Mouse (Mus musculus) frontal cortex, postnatal 25 days (tissue): ENCODE results near the gene Eif4g1.

ENCODE experiments used
- DNase-seq, 2 experiments: peaks; one replicate each; pipeline ENCODE4 v3.0.0; 2022; ENCODE audit warnings: low spot score in 2 of 2

Gene Eif4g1

GRCm38 (mm10) chr16:20725750-20726149 lies 57.6 kb downstream of the Eif4g1 start:
- no peak for DNase-seq

DNA sequence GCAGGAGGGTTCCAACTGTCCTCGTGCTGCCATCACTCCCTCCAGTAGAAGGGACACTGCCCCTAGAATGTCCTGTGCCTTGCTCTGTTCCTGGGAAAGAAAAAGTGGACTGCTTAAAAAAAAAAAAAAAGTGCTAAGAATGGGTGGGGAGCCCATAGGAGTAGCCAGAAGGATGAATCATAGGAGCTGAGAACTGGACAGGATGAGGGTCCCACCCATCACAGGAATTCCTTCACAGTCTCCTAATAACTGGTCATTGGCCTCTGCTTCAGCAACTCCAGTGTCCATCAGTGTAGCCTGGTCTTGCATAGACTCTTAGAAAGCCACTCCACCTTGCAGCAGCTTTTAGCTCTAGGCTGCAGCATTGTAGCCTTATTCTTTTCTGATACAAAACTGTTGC lies 58.3 kb downstream of the Eif4g1 start:
- DNase-seq, result no peak

GRCm38 (mm10) chr16:20730293-20730711 lies 62.2 kb downstream of the Eif4g1 start:
- no peak for DNase-seq

GRCm38 (mm10) chr16:20731688-20732087 lies 63.6 kb downstream of the Eif4g1 start:
- DNase-seq, result no peak

DNA sequence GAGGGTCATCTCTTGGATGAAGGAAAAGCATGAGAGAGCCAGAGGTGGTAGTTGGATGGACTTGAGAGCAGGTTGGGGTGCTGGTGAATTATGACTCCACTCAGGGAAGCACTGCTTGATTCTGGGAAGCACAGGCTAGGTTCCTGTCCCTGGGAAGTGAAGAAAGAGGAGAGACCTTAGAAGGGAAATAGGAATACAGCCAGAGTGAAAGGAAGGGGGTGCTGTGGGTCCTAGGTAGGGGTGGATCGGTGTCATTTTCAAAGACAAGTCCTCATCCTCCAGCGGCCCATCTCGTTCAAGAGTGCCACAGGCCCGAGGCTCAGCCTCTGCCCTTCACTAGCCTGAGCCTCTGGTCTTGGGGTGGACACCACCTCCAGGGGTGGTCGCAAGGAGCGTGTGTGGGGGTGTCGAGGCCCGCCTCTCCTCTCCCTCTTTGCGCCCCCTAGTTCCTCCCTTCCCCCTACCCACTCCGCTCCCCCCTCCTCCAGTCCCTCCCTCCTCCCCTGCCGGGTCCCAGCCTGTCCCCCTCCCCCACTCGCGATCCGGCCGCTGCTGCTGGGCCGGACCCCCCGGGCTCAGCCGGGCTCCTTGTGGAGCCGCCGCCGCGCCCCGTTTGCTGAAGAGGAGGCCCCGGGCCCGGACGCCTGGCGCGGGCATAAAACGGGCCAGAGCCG lies 64.3 kb downstream of the Eif4g1 start:
- no peak for DNase-seq

GRCm38 (mm10) chr16:20732925-20733730 lies 65.0 kb downstream of the Eif4g1 start, which contains the start of gene Chrd:
Gene Chrd, plus strand, starts transcription at chr16:20733127.
- no peak for DNase-seq

DNA sequence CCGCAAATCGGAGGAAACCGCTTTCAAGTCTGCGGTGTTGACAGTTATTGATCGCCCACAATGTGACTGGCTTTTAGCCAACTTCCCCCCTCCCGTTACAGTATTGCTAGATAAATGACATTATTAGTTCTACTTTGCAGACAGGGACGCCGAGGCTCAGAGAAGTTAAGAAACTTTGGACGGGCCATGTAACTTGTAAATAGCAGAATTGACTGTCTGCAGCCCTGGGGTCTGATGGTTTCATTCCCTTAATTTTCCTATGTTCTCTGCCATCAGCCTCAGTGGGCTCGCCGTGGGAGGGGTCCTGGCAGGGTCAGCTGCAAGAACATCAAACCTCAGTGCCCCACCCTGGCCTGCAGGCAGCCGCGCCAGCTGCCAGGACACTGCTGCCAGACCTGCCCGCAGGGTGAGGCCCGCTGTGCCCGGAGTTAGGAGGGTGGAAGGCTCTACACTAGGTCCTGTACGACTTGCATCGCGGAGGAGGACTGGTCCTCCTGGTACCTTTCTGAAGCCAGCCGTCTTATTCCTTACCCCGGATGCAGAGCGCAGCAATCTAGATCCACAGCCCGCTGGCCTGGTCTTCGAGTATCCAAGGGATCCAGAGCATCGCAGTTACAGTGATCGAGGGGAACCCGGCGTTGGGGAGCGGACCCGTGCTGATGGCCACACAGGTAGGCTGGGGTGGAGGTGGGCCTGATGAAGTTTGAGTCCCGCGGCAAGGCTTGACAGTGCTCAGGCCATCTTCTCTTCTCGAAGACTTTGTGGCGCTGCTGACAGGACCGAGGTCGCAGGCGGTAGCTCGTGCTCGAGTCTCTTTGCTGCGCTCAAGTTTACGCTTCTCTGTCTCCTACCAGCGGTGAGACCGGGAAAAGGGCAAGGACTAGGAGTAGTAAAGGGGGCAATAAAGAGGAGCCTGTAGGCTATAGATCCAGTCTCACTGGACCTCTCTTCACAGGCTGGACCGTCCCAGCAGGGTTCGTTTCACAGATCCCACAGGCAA lies 65.9 kb downstream of the Eif4g1 start, which contains the start of gene Thpo:
TSS of gene Thpo (minus strand) at position 781 of the 1,000 bp plus-strand sequence.
- no peak for DNase-seq

DNA sequence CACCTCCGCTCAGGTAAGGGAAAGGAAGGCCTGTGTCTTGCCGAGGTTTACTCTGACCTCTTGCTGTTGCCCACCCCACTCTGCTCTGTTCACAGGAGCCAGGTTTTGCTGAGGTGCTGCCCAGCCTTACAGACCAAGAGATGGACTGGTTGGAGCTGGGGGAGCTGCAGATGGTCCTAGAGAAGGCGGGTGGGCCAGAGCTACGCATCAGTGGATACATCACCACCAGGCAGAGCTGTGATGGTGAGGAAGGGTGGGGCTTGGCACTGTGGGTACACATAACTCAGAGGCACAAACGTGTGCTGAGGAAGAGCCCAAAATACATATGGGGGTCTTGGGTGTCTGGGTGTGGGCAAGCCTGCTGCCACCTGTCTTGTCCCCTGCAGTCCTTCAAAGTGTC lies 67.5 kb downstream of the Eif4g1 start:
- DNase-seq, result no peak

- no peak for DNase-seq
These were observed 68.1 kb downstream of the Eif4g1 start for GRCm38 (mm10) chr16:20736168-20736567.

GRCm38 (mm10) chr16:20736823-20737222 lies 68.7 kb downstream of the Eif4g1 start:
- no peak for DNase-seq

DNA sequence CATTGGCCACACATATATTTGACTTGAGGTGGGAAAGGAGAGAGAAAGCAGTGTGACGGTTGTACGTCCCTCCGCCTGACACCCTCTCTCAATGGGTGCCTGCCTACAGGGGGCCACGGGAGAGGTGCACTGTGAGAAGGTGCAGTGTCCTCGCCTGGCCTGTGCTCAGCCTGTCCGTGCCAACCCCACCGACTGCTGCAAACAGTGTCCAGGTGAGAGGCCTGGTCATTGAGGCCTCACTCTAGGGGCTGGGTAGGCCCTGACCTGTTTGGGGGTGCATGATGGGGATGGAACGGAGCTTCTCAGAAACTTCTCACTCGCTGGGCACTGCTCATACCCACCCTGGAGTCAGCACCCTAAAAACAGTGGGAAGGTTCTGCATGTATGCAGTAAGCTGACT lies 71.7 kb downstream of the Eif4g1 start:
- DNase-seq, result no peak
